Mouse (Mus musculus): ENCODE data around the gene Lonp1.

GRCm38 (mm10) chr17:56664333-56664732, 37.6 kb upstream of the Lonp1 start:
- TF ChIP-seq CTCF (IDR thresholded peaks at IDR 0.05; ENCODE audit: control insufficient read depth, insufficient read depth, low read length): no peak
- TF ChIP-seq POLR2A (IDR thresholded peaks at IDR 0.05; ENCODE audit: borderline replicate concordance, control insufficient read depth, low read depth, low read length): no peak

Data from bone marrow, adult 2 months (tissue).